In genomic region chr6:104312993-104313392, GRCm38 (mm10) we compare ENCODE assay signal across 9 mouse cellular contexts.
DNase-seq lines count a peak whose midpoint lies in the region; ATAC-seq and TF ChIP-seq lines count a peak whose summit lies in the region.
"Had no signal": no experiment of that assay in that cellular context is flagged by ENCODE, and none has a peak within 500 bp of the region (broad histone marks: within the 10 kb centered on the region; RNA-seq: fewer than 3 reads in every experiment).

No protein-coding gene starts in this region.

- 18% methylated on average over 3 of the region's 3 CpGs for WGBS in forebrain, postnatal 0 days
- 82% methylated on average over 3 of the region's 3 CpGs for WGBS in intestine, postnatal 0 days

- H3K4me3 ChIP-seq in forebrain, postnatal 0 days (ENCODE audit: low read depth, low read length), result no peak overlapping the region
- H3K4me3 ChIP-seq in intestine, postnatal 0 days (ENCODE audit: low read depth, low read length), result no peak overlapping the region
- H3K4me3 ChIP-seq: liver, embryonic 13.5 days had no signal

- no peaks in the 10 kb centered on the region for H3K4me1 ChIP-seq in forebrain, postnatal 0 days (ENCODE audit: insufficient read depth)
- H3K4me1 ChIP-seq in intestine, postnatal 0 days (replicated peaks; ENCODE audit: control insufficient read depth, insufficient read depth, low read length), result no peaks in the 10 kb centered on the region
- H3K4me1 ChIP-seq: liver, embryonic 13.5 days had no signal

- peak; percentile 95 for DNase-seq in cerebellum, postnatal 25 days
- DNase-seq in forebrain, postnatal 0 days, result peak; percentile 60
- peak; percentile 38 to 74 for DNase-seq in layer of hippocampus, postnatal 14 days (ENCODE audit: low spot score in 2 of 2)
- DNase-seq in right cerebral cortex, postnatal 10 days (ENCODE audit: low spot score in 2 of 2), result peak; percentile 41 to 67
- DNase-seq: liver, embryonic 13.5 days had no signal

- no peak overlapping the region for H3K27ac ChIP-seq in forebrain, postnatal 0 days (ENCODE audit: low read depth, low read length)
- H3K27ac ChIP-seq in intestine, postnatal 0 days (ENCODE audit: low read depth, low read length), result no peak overlapping the region
- H3K27ac ChIP-seq: liver, embryonic 13.5 days had no signal

- H3K36me3 ChIP-seq in forebrain, postnatal 0 days (ENCODE audit: insufficient read depth), result no peaks in the 10 kb centered on the region
- H3K36me3 ChIP-seq in intestine, postnatal 0 days (ENCODE audit: control insufficient read depth, insufficient read depth), result no peaks in the 10 kb centered on the region
- H3K36me3 ChIP-seq: liver, embryonic 13.5 days had no signal

- H3K27me3 ChIP-seq in forebrain, postnatal 0 days (ENCODE audit: insufficient read depth, low read length), result no peaks in the 10 kb centered on the region
- no peaks in the 10 kb centered on the region for H3K27me3 ChIP-seq in intestine, postnatal 0 days (replicated peaks; ENCODE audit: control insufficient read depth, insufficient read depth, low read length)
- H3K27me3 ChIP-seq: liver, embryonic 13.5 days had no signal

- TF ChIP-seq CTCF in forebrain, postnatal 0 days (IDR thresholded peaks at IDR 0.05; ENCODE audit: low read depth), result no peak
- no peak for TF ChIP-seq CTCF in intestine, postnatal 0 days (IDR thresholded peaks at IDR 0.05; ENCODE audit: low read depth)

- no peak overlapping the region for H3K4me2 ChIP-seq in forebrain, postnatal 0 days (ENCODE audit: low read depth)
- no peak overlapping the region for H3K4me2 ChIP-seq in intestine, postnatal 0 days (replicated peaks; ENCODE audit: low read depth)
- H3K4me2 ChIP-seq: liver, embryonic 13.5 days had no signal

- no peak overlapping the region for H3K9ac ChIP-seq in forebrain, postnatal 0 days
- no peak overlapping the region for H3K9ac ChIP-seq in intestine, postnatal 0 days (ENCODE audit: low read depth, low read length)
- H3K9ac ChIP-seq: liver, embryonic 13.5 days had no signal

- ATAC-seq in forebrain, postnatal 0 days, result peak; percentile 70
- no peak for ATAC-seq in inflammation-experienced regulatory T-cells, adult 6 months
- ATAC-seq in intestine, postnatal 0 days, result no peak
- ATAC-seq in activated CD4-positive, CD25-positive, alpha-beta regulatory T cell, adult 4 months, result no peak
- ATAC-seq: Patski had no signal

- H3K9me3 ChIP-seq in forebrain, postnatal 0 days (ENCODE audit: low read length), result no peaks in the 10 kb centered on the region
- H3K9me3 ChIP-seq in intestine, postnatal 0 days (ENCODE audit: control insufficient read depth), result no peaks in the 10 kb centered on the region
- H3K9me3 ChIP-seq: liver, embryonic 13.5 days had no signal
